Mouse (Mus musculus): ENCODE data around the gene Serf2.

The Serf2 gene

DNA sequence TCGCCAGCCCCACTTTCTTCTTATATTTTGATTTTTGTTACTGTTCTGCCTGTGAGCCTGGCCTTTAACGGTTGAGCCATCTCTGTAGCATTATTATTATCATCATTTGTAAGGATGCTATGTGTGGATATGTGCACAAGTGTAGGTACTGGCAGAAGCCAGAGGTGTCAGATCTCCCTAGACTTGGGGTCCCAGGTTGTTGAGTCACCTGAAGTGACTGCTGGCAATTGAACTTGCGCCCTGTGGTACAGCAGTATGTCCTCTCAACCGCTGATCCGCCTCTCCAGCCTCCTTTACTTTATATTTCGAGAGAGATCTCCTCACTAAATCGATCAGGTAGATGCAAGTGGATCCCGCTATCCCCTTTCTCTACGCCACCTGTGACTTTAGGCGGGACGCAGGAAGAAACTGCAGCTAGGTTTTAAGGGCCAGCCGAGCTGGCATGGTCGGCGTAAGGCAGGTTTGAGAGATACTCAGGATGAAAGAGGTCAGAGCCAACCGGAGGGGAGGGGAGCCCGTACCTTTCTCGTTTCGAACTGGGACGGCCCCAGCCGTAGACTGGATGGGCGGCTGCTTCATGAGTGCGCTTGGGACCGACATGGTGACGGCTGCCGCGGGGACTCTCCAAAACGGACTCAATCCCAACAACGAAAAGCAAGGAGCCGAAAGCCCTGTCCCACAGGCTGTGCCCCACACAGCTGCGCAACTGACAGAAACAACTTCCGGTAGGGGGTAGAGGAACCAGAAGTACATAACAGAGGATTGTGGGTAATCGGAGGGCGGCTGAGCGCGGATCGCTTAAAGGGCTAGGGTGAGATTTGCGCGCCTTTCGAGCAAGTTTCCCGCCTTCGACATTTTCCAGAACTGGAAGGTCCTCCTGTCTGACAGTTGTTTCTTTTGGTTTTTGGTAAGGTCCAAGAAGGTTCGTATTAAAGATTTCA lies 57.2 kb downstream of the Serf2 start, which contains the start of the genes Mfap1a and Wdr76:
Gene Mfap1a, minus strand, starts transcription at position 724 of the 941 bp plus-strand sequence.
Gene Wdr76, plus strand, starts transcription at position 782 of the 941 bp plus-strand sequence.
- DNase-seq (ENCODE audit: low read depth, low spot score), result peak; percentile 81

GRCm38 (mm10) chr2:121507173-121507950 lies 58.4 kb downstream of the Serf2 start:
- no peak for DNase-seq (ENCODE audit: low read depth, low spot score)
